Mouse (Mus musculus) ES-E14 (cell line): ENCODE results near the gene Rbpj. TPM values are rescaled to one million over a fixed set of nuclear protein-coding genes. Genes with fewer than 3 reads are reported as not detected.

Source experiments
- DNase-seq: peaks from one replicate; pipeline ENCODE4 v3.0.0-alpha.2; 2013; ENCODE audit warnings: low read depth, low spot score
- H3K27ac ChIP-seq: 2 replicates; pipeline ENCODE4 v1.5.1; 2012; ENCODE audit warnings: low read depth, mild to moderate bottlenecking, low read length, moderate library complexity, mixed read lengths; ENCODE audit not compliant: poor library complexity, insufficient read depth, severe bottlenecking
- H3K36me3 ChIP-seq: 2 replicates; pipeline ENCODE4 v1.6.1; 2012; ENCODE audit warnings: mild to moderate bottlenecking, low read length, moderate library complexity, mixed read lengths; ENCODE audit not compliant: control insufficient read depth, poor library complexity, insufficient read depth, severe bottlenecking
- H3K4me1 ChIP-seq, 2 experiments: fragments of 150-350 bp in 1 of 2; sonication (generic) in 1 of 2; 2 replicates each; pipeline ENCODE4 v1.6.1; 2012; ENCODE audit warnings: low read length in 2 of 2, mild to moderate bottlenecking in 1 of 2, mixed read lengths in 1 of 2; ENCODE audit not compliant: control insufficient read depth in 2 of 2, insufficient read depth in 2 of 2, poor library complexity in 1 of 2
- H3K4me3 ChIP-seq, 2 experiments: fragments of 150-350 bp in 1 of 2; sonication (generic) in 1 of 2; 2 replicates each; pipeline ENCODE4 v1.5.1; 2012; ENCODE audit warnings: low read length in 2 of 2, low read depth in 1 of 2, mild to moderate bottlenecking in 1 of 2, mixed read lengths in 1 of 2; ENCODE audit not compliant: insufficient read depth in 1 of 2, poor library complexity in 1 of 2, severe bottlenecking in 1 of 2
- H3K9ac ChIP-seq: 2 replicates; pipeline ENCODE4 v1.6.1; 2012; ENCODE audit warnings: low read depth, mild to moderate bottlenecking, low read length, mixed read lengths; ENCODE audit not compliant: poor library complexity, insufficient read depth, severe bottlenecking
- H3K9me3 ChIP-seq: fragments of 150-350 bp; sonication (generic); 2 replicates; pipeline ENCODE4 v1.6.1; 2012; ENCODE audit warnings: low read depth, mild to moderate bottlenecking, low read length; ENCODE audit not compliant: control insufficient read depth, insufficient read depth
- CHD2 ChIP-seq: IDR thresholded peaks from 2 replicates; pipeline ENCODE4 v1.6.1; 2014; ENCODE audit warnings: mild to moderate bottlenecking, low read depth, low read length, inconsistent platforms
- HCFC1 ChIP-seq: IDR thresholded peaks from 2 replicates; pipeline ENCODE4 v1.6.1; 2012; ENCODE audit warnings: low read length, inconsistent platforms, borderline replicate concordance; ENCODE audit not compliant: insufficient read depth
- MAFK ChIP-seq: IDR thresholded peaks from 2 replicates; pipeline ENCODE4 v1.6.1; 2014; ENCODE audit warnings: mild to moderate bottlenecking, low read depth, low read length, inconsistent platforms; ENCODE audit not compliant: insufficient read depth
- ZC3H11A ChIP-seq: IDR thresholded peaks from 2 replicates; pipeline ENCODE4 v1.6.1; 2012; ENCODE audit warnings: low read depth, mild to moderate bottlenecking, inconsistent platforms, low read length, borderline replicate concordance
- ZNF384 ChIP-seq: IDR thresholded peaks from 2 replicates; pipeline ENCODE4 v1.6.1; 2012; ENCODE audit warnings: low read depth, low read length, inconsistent platforms
- in situ Hi-C, 2 experiments: fragments of 600-800 bp; cut with MboI; formaldehyde crosslinking; loops; one replicate each; pipeline ENCODE4 v1.15.1; 2025; ENCODE audit warnings: low sequenced_read_pairs in 2 of 2, inconsistent platforms in 1 of 2; ENCODE audit not compliant: unreplicated experiment in 2 of 2
- total RNA-seq: library from RNA; depleted of rRNA; stranded (reverse); fragments of 300-350 nt; gene quantifications from 2 replicates; pipeline ENCODE4 v1.2.3, GENCODE M21; 2012

The Rbpj gene
- total RNA-seq, 1 experiment, result 159 TPM

GRCm38 (mm10) chr5:53467602-53468001 is 1.6 kb downstream of the Rbpj start:
- H3K9me3 ChIP-seq, result no peaks in the 10 kb centered on the region
- TF ChIP-seq MAFK, result no peak
- no peak for TF ChIP-seq HCFC1
- TF ChIP-seq ZC3H11A, result no peak
- no peak for TF ChIP-seq CHD2
- no peak for TF ChIP-seq ZNF384
- H3K27ac ChIP-seq, result peak overlapping the region; percentile 95; the same call in 1 of the 2 replicates
- no peaks in the 10 kb centered on the region for H3K36me3 ChIP-seq
- in situ Hi-C loops, result no loop called here
- peaks cover 14 to 45% of the 10 kb centered on the region in 2 experiments for H3K4me1 ChIP-seq
- H3K9ac ChIP-seq, result peak overlapping the region; percentile 58; the same call in 1 of the 2 replicates
- peak overlapping the region; percentile 23 to 37; a peak in 3 of 4 replicates for H3K4me3 ChIP-seq
- no peak for DNase-seq

GRCm38 (mm10) chr5:53468366-53468765 is 2.4 kb downstream of the Rbpj start:
- no peaks in the 10 kb centered on the region for H3K9me3 ChIP-seq
- H3K27ac ChIP-seq, result peak overlapping the region; percentile 95
- peak overlapping the region; percentile 60 for H3K9ac ChIP-seq
- peak overlapping the region; percentile 0 to 37; a peak in 3 of 4 replicates for H3K4me3 ChIP-seq
- peaks cover 14 to 48% of the 10 kb centered on the region in 2 experiments for H3K4me1 ChIP-seq
- no peak for TF ChIP-seq CHD2
- TF ChIP-seq HCFC1, result no peak
- TF ChIP-seq MAFK, result no peak
- peak; percentile 75 for TF ChIP-seq ZNF384
- no peak for DNase-seq
- no peaks in the 10 kb centered on the region for H3K36me3 ChIP-seq
- in situ Hi-C loops, result no loop called here

- H3K4me3 ChIP-seq, result peak overlapping the region; percentile 14 to 31
- H3K27ac ChIP-seq, result peak overlapping the region; percentile 80
- no peak for TF ChIP-seq MAFK
- no peak for TF ChIP-seq HCFC1
- TF ChIP-seq ZNF384, result no peak
- no peak for DNase-seq
- H3K9me3 ChIP-seq, result no peaks in the 10 kb centered on the region
- in situ Hi-C loops, result no loop called here
- H3K36me3 ChIP-seq, result no peaks in the 10 kb centered on the region
- H3K4me1 ChIP-seq, result peaks cover 17 to 54% of the 10 kb centered on the region in 2 experiments
- H3K9ac ChIP-seq, result peak overlapping the region; percentile 35; the same call in 1 of the 2 replicates
Measured at GRCm38 (mm10) chr5:53469098-53469776, 3.3 kb downstream of the Rbpj start.

GRCm38 (mm10) chr5:53469777-53470131 is 3.8 kb downstream of the Rbpj start:
- Histone ChIP-seq H3K9me3 (no peaks in the 10 kb centered on the region), H3K36me3 (no peaks in the 10 kb centered on the region), H3K4me3 (peak overlapping the region; percentile 14 to 31), H3K9ac (peak overlapping the region; percentile 35; the same call in 1 of the 2 replicates), H3K4me1 (peaks cover 17 to 51% of the 10 kb centered on the region in 2 experiments), H3K27ac (peak overlapping the region; percentile 80)
- TF ChIP-seq ZNF384 (no peak), ZC3H11A (no peak), MAFK (no peak), HCFC1 (no peak), CHD2 (no peak)
- in situ Hi-C loops, result no loop called here
- DNase-seq, result no peak
